Mouse (Mus musculus) retina, embryonic 14.5 days (tissue): ENCODE data around the gene Serpina3b.

Experiments
- DNase-seq: peaks from one replicate; pipeline ENCODE4 v3.0.0-alpha.2; 2015; ENCODE audit warnings: low spot score

The Serpina3b gene

DNA sequence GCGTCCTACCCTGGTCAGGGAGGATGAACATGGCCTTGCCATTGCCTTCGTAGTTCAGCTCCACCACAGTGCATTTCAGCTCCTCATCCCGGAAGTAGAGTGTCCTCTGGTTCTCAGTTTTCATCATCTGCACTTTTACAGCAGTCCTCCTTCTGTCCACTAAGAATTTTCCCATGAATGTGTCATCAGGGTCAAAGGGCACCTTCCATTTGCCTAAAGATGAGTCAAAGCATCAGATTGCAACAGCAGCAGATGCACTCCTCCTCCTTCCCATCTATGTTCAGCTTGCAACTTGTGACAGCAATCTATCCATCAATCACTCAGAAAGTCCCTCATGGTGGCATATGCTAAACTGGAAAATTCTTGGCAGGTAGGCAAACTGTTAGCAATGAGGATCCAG lies 47.8 kb downstream of the Serpina3b start:
- DNase-seq, result no peak

- no peak for DNase-seq
Observed at GRCm38 (mm10) chr12:104178577-104178976, 50.8 kb downstream of the Serpina3b start.

- DNase-seq, result no peak
Observed at GRCm38 (mm10) chr12:104178987-104179386, 51.2 kb downstream of the Serpina3b start.

DNA sequence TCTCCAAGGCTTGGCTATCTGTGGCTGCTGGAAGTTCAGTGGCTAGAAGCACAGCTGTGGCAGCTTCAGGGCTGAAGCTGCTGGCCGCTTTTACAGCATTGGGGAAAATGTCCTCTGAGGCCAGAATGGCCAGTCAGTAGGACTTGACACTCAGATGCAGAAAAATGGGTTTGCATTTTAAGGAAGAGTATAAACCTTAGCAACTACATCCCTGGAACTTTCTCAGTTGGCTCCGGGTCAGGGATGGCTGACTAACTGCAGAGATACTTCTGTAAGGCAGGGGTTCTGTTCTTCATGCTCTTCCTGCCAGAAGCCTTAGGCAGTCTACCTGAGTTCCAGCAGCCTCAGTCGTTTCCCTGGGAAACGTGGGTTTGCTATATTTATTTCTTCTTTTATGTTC lies 57.2 kb downstream of the Serpina3b start:
- DNase-seq, result no peak

GRCm38 (mm10) chr12:104186041-104186581 lies 58.3 kb downstream of the Serpina3b start:
- no peak for DNase-seq
